Mouse (Mus musculus) adrenal gland, adult 18-20 months (tissue): ENCODE data around the gene 1110017D15Rik. TPM values are rescaled to one million over a fixed set of nuclear protein-coding genes. Genes with fewer than 3 reads are reported as not detected.

Experiments used
- DNase-seq, 2 experiments: peaks; one replicate each; pipeline ENCODE4 v3.0.0; 2021 to 2022; ENCODE audit warnings: low spot score in 2 of 2
- total RNA-seq, 2 experiments: library from RNA; stranded (reverse); gene quantifications; 1 replicate in 1 of 2; 2 replicates in 1 of 2; pipeline ENCODE4 v1.2.3; 2021

1110017D15Rik gene
- total RNA-seq, 2 experiments from 2014 or later, result 0.60 to 1.1 TPM

GRCm38 (mm10) chr4:41513714-41514113, 3.4 kb downstream of the 1110017D15Rik start:
- DNase-seq, result no peak

- DNase-seq, result no peak
Observed at GRCm38 (mm10) chr4:41513309-41513708, 3.8 kb downstream of the 1110017D15Rik start.

- DNase-seq, result no peak
Observed at GRCm38 (mm10) chr4:41507998-41508397, 9.1 kb downstream of the 1110017D15Rik start.

GRCm38 (mm10) chr4:41507326-41507924, 9.7 kb downstream of the 1110017D15Rik start:
- no peak for DNase-seq

GRCm38 (mm10) chr4:41506906-41507305, 10.2 kb downstream of the 1110017D15Rik start:
- peak; percentile 84 to 87 for DNase-seq

GRCm38 (mm10) chr4:41506156-41506555, 11.0 kb downstream of the 1110017D15Rik start:
- DNase-seq, result peak; percentile 54 to 65

GRCm38 (mm10) chr4:41505131-41505551, 12.0 kb downstream of the 1110017D15Rik start:
- no peak for DNase-seq

- no peak for DNase-seq
Observed at GRCm38 (mm10) chr4:41504325-41504724, 12.8 kb downstream of the 1110017D15Rik start.

GRCm38 (mm10) chr4:41502986-41503412, 14.1 kb downstream of the 1110017D15Rik start, which contains the start of gene AI464131:
Gene AI464131, minus strand, starts transcription at chr4:41503076.
- peak; percentile 95 to 97 for DNase-seq

- DNase-seq, result no peak
Observed at GRCm38 (mm10) chr4:41502171-41502940, 14.8 kb downstream of the 1110017D15Rik start.

GRCm38 (mm10) chr4:41500787-41501186, 16.3 kb downstream of the 1110017D15Rik start:
- no peak for DNase-seq

- no peak for DNase-seq
Observed at GRCm38 (mm10) chr4:41499619-41500018, 17.5 kb downstream of the 1110017D15Rik start.

GRCm38 (mm10) chr4:41498921-41499391, 18.2 kb downstream of the 1110017D15Rik start:
- DNase-seq, result no peak

- DNase-seq, result no peak
Observed at GRCm38 (mm10) chr4:41497995-41498845, 18.9 kb downstream of the 1110017D15Rik start.

GRCm38 (mm10) chr4:41497579-41497978, 19.6 kb downstream of the 1110017D15Rik start:
- no peak for DNase-seq

- DNase-seq, result no peak
Observed at GRCm38 (mm10) chr4:41497046-41497445, 20.1 kb downstream of the 1110017D15Rik start.

GRCm38 (mm10) chr4:41495850-41496249, 21.3 kb downstream of the 1110017D15Rik start:
- DNase-seq, result no peak

- no peak for DNase-seq
Observed at GRCm38 (mm10) chr4:41495076-41495475, 22.1 kb downstream of the 1110017D15Rik start.

- no peak for DNase-seq
Observed at GRCm38 (mm10) chr4:41494378-41494777, 22.8 kb downstream of the 1110017D15Rik start.

GRCm38 (mm10) chr4:41493464-41494116, 23.5 kb downstream of the 1110017D15Rik start:
- DNase-seq, result no peak

- DNase-seq, result no peak
Observed at GRCm38 (mm10) chr4:41492951-41493350, 24.2 kb downstream of the 1110017D15Rik start.
